Mouse (Mus musculus): ENCODE measurements around the gene Cacna1s.

GRCm38 (mm10) chr1:136149702-136150101, 97.2 kb downstream of the Cacna1s start:
- TF ChIP-seq CTCF (IDR thresholded peaks at IDR 0.05; ENCODE audit: low read depth, low read length) = no peak
- no peak for TF ChIP-seq POLR2A (IDR thresholded peaks at IDR 0.05; ENCODE audit: borderline replicate concordance, low read depth, low read length)
